Mouse (Mus musculus): ENCODE data around the gene Atp5g1.
"Not testable (repeated sequence)": the region's sequence is repeated elsewhere in the genome, so short reads cannot be mapped to it uniquely, and the experiment has no call there.

Atp5g1 gene

GRCm38 (mm10) chr11:96075509-96076220 lies at the start of gene Atp5g1:
TSS of gene Atp5g1 (minus strand) at chr11:96075670.
- peak; percentile 99 to 100 for DNase-seq (ENCODE audit: low spot score in 2 of 2)

- peak; percentile 3 to 8 for DNase-seq (ENCODE audit: low spot score in 2 of 2)
Measured at GRCm38 (mm10) chr11:96124052-96124914, 48.8 kb upstream of the Atp5g1 start.

- DNase-seq (ENCODE audit: low spot score in 2 of 2) = not testable (repeated sequence)
Measured at GRCm38 (mm10) chr11:96122806-96123205, 47.3 kb upstream of the Atp5g1 start.

DNA sequence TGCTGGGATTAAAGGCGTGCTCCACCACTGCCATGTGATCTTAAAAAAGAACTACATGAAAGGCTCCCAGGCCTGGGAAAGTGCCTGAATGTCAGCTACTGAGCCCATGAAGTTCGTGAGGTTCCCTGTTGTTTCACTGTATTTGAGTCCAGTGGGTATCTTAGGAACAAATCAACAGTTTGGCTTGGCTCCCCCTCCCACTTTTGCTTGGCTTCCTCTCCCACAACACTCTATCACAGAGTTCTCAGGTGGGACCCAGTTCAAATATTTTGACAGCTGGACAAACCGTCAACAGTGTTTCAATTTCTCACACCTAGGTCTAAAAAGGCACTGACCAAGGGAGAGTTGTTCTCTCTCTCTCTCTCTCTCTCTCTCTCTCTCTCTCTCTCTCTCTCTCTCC lies 43.9 kb upstream of the Atp5g1 start:
- DNase-seq (ENCODE audit: low spot score in 2 of 2) = no peak

DNA sequence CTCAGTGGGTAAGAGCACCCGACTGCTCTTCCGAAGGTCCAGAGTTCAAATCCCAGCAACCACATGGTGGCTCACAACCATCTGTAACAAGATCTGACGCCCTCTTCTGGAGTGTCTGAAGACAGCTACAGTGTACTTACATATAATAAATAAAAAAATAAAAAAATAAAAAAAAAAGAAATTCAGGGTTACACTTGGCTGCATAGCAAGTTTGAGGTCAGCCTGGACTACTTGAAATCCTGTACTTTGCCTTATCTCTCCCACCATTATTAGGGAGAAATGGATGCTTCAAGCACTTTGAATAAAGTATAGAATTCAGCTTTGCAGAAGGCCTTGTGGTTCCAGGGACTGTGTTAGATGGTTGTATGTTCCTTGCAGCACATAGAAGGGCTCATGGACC lies 41.5 kb upstream of the Atp5g1 start:
- DNase-seq (ENCODE audit: low spot score in 2 of 2) = not testable (repeated sequence)

GRCm38 (mm10) chr11:96116116-96116515 lies 40.6 kb upstream of the Atp5g1 start:
- no peak for DNase-seq (ENCODE audit: low spot score in 2 of 2)

- DNase-seq (ENCODE audit: low spot score in 2 of 2) = no peak
Measured at GRCm38 (mm10) chr11:96115416-96115815, 39.9 kb upstream of the Atp5g1 start.

DNA sequence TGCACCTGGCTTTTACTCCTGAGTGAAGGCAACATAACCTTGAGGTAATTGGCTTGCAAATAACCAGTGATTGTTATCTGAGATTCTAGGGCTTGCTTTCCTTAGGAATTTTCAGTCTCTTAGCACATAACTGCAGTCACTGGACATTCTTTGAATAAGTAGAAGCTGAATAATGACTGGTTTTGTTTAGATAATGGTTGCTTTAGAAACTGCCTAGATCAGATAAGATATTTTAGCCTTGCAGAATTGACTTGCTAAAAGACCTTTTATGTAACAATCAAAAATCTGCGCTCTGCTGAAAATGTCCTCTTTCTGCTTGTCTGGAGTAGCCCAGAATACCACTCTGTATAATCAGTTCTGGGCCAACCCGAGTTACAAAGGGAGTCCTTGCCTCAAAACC lies 38.6 kb upstream of the Atp5g1 start:
- DNase-seq (ENCODE audit: low spot score in 2 of 2) = no peak

DNA sequence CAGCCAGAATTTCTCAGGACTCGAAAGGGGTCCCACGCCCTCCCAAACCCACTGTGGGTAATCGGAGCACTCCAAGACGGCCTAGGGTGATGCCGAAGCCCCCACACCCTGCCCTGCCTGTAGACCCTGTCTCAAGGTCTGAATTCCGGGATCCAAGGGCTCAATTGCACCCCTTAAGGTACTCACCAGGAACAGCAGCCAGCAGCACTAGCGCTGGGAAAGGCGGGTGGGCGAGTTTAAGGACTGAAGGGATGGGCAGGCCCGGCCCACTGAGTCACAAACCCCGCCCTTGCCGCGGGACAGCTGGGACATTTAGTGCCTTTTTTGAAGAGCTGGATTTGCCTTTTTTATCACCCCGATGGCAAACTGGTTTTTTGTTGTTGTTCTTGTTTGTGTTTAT lies 36.3 kb upstream of the Atp5g1 start, which contains the start of gene Calcoco2:
Gene Calcoco2, minus strand, starts transcription at position 214 of the 400 bp plus-strand sequence.
- no peak for DNase-seq (ENCODE audit: low spot score in 2 of 2)

DNA sequence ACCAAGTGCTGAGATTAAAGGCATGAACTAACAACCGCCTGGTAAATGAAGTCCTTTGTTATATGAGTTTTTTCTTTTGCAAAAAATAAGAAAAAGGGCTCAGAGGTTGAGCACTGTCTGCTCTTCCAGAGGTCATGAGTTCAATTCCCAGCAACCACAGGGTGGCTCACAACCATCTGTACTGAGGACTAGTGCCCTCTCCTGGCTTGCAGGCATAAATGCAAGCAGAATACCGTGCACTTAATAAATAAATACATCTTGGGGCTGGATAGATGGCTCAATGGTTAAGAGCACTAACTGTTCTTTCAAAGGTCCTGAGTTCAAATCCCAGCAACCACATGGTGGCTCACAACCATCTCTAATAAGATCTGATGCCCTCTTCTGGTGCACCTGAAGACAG lies 35.5 kb upstream of the Atp5g1 start:
- not testable (repeated sequence) for DNase-seq (ENCODE audit: low spot score in 2 of 2)

- no peak for DNase-seq (ENCODE audit: low spot score in 2 of 2)
Measured at GRCm38 (mm10) chr11:96108376-96108775, 32.9 kb upstream of the Atp5g1 start.

DNA sequence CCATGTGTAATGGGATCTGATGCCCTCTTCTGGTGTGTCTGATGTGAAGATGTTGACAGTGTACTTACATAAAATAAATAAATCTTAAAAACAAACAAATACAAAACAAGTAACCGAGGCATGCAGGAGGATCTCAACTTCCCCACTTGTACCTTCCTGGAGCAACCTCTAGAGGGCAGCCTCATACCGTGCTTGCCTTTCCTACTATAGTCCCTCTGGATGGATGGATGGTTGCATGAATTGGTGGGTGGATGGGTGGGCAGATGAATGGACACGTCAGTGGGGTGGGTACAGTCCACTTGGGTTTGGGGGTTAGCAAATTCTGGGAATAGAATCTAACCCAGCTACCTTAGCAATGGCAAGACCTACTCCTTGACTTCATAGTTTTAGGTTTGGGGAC lies 17.9 kb upstream of the Atp5g1 start:
- DNase-seq (ENCODE audit: low spot score in 2 of 2) = peak in 1 of 2 experiments; percentile 27

- no peak for DNase-seq (ENCODE audit: low spot score in 2 of 2)
Measured at GRCm38 (mm10) chr11:96092674-96093291, 17.3 kb upstream of the Atp5g1 start.

GRCm38 (mm10) chr11:96091073-96091472 lies 15.6 kb upstream of the Atp5g1 start:
- no peak for DNase-seq (ENCODE audit: low spot score in 2 of 2)

GRCm38 (mm10) chr11:96087981-96088380 lies 12.5 kb upstream of the Atp5g1 start:
- DNase-seq (ENCODE audit: low spot score in 2 of 2) = no peak

GRCm38 (mm10) chr11:96082682-96083081 lies 7.2 kb upstream of the Atp5g1 start:
- DNase-seq (ENCODE audit: low spot score in 2 of 2) = no peak

- no peak for DNase-seq (ENCODE audit: low spot score in 2 of 2)
Measured at GRCm38 (mm10) chr11:96080736-96081135, 5.3 kb upstream of the Atp5g1 start.

GRCm38 (mm10) chr11:96076221-96077105 lies 993 bp upstream of the Atp5g1 start:
- DNase-seq (ENCODE audit: low spot score in 2 of 2) = no peak

GRCm38 (mm10) chr11:96075177-96075508 lies 327 bp downstream of the Atp5g1 start:
- no peak for DNase-seq (ENCODE audit: low spot score in 2 of 2)

GRCm38 (mm10) chr11:96074351-96075176 lies 906 bp downstream of the Atp5g1 start:
- DNase-seq (ENCODE audit: low spot score in 2 of 2) = peak; percentile 17 to 36
